Mouse (Mus musculus) ES-Bruce4 (cell line): ENCODE measurements around the gene Eef1akmt2.

Experiments
- CTCF ChIP-seq: IDR thresholded peaks from one replicate; pipeline ENCODE4 v1.8.1; 2011; ENCODE audit warnings: low read depth, low read length
- EP300 ChIP-seq: IDR thresholded peaks from 2 replicates; pipeline ENCODE4 v1.6.1; 2011; ENCODE audit warnings: low read depth, low read length; ENCODE audit not compliant: insufficient read depth
- POLR2A ChIP-seq: IDR thresholded peaks from one replicate; pipeline ENCODE4 v1.8.1; 2011; ENCODE audit warnings: low read length; ENCODE audit not compliant: insufficient read depth

GRCm38 (mm10) chr7:132781130-132781814 lies 71.2 kb downstream of the Eef1akmt2 start:
- no peak for TF ChIP-seq CTCF
- TF ChIP-seq EP300, result no peak
- TF ChIP-seq POLR2A, result no peak
